Mouse (Mus musculus) spleen, adult 2 months (tissue): ENCODE results near the gene Trim11.

Source experiments
- CTCF ChIP-seq: fragments of 200-500 bp; IDR thresholded peaks from 2 replicates; pipeline ENCODE4 v1.5.1; 2011; ENCODE audit warnings: mild to moderate bottlenecking, inconsistent platforms; ENCODE audit not compliant: insufficient read depth, insufficient read length, insufficient replicate concordance; ENCODE audit errors: extremely low read depth
- POLR2A ChIP-seq: fragments of 200-500 bp; IDR thresholded peaks from 2 replicates; pipeline ENCODE4 v1.6.1; 2011; ENCODE audit warnings: low read depth, low read length, inconsistent platforms

- TF ChIP-seq CTCF (no peak), POLR2A (no peak)
These were observed 20.5 kb upstream of the Trim11 start for GRCm38 (mm10) chr11:58957226-58957914.
